Mouse (Mus musculus): ENCODE data around the gene Elf1. TPM values are rescaled to one million over a fixed set of nuclear protein-coding genes. Genes with fewer than 3 reads are reported as not detected.
A peak's percentile ranks its signal among the peaks of the same experiment; 100 is the strongest.

Gene Elf1
- polyA plus RNA-seq, 1 experiment, result 22.5 TPM

DNA sequence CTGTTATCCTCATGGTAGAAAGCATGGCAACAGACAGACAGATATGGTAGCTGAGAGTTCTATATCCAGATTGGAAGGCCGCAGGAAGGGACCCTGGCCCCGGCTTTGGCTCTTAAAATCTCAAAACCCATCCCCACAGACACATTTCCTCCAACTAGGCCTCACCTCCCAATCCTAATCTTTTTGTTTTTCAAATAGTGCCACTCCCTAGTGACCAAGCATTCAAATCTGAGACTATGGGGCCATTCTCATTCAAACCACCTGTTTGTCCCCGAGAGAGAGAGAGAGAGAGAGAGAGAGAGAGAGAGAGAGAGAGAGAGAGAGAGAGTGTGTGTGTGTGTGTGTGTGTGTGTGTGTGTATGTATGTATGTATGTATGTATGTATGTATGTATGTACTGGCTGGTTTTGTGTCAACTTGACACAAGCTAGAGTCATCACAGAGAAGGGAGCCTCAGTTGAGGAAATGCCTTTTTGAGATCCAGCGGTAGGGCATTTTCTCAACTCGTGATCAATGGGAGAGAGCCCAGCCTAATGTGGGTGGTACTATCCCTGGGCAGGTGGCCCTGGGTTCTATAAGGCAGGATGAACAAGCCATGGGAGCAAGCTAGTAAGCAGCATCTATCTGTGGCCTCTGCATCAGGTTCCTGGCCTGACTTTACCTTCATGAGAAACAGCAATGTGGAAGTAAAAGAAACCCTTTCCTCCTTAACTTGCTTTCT lies 102.7 kb downstream of the Elf1 start:
- TF ChIP-seq CTCF (IDR thresholded peaks at IDR 0.05; ENCODE audit: extremely low read depth, insufficient read depth, insufficient read length, insufficient replicate concordance) (no peak), POLR2A (IDR thresholded peaks at IDR 0.05; ENCODE audit: low read depth, low read length) (no peak)
- no peaks in the 10 kb centered on the region for H3K27me3 ChIP-seq (ENCODE audit: control insufficient read depth, insufficient read depth, low read length)
- H3K36me3 ChIP-seq (ENCODE audit: control insufficient read depth, insufficient read depth, low read length), result peaks cover 16% of the 10 kb centered on the region
- H3K4me1 ChIP-seq (ENCODE audit: control insufficient read depth, insufficient read depth, insufficient read length), result peaks cover 2% of the 10 kb centered on the region; the same call in 1 of the 2 replicates
- DNase-seq (ENCODE audit: low read depth in 1 of 2, low spot score in 2 of 2), result no peak
- WGBS, result 90% methylated on average over 5 of the region's 5 CpGs
- H3K27ac ChIP-seq (ENCODE audit: insufficient read depth, low read length), result no peak overlapping the region
- H3K4me3 ChIP-seq (ENCODE audit: extremely low read depth, insufficient read depth, insufficient read length), result no peak overlapping the region

DNA sequence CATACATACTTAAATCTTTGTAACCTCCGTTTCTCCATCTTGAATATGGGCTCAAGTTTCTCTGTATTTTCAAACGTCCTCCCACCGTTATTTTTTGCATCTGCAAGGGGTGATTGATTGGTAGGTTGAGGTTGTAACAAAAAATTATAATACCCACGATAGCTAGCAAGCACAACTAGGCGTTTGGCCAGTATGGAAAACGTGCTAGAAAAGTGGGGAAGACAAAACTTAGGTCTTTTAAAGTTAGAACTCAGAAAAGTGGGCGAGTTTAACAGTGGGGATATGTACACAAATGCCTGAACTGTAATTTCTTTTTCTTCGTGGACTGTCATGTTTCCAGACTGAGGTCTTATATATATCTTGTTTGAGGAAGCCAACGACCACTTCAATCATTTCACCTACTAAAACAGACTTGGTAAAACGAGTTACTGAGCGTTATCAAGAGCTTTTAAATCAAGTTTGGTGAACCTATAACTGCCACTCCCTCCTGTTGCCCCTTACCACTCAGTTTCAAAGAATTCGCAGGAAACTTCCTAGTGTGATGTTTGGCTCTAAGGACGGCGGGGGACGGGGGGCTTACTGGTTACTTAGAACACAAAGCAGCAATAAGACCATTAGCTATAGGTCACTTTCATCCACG lies 105.6 kb downstream of the Elf1 start:
- no peak for DNase-seq (ENCODE audit: low read depth in 1 of 2, low spot score in 2 of 2)
- Histone ChIP-seq H3K36me3 (ENCODE audit: control insufficient read depth, insufficient read depth, low read length) (peaks cover 6% of the 10 kb centered on the region), H3K4me1 (ENCODE audit: control insufficient read depth, insufficient read depth, insufficient read length) (peaks cover 2% of the 10 kb centered on the region), H3K27ac (ENCODE audit: insufficient read depth, low read length) (peak overlapping the region; percentile 98), H3K4me3 (ENCODE audit: extremely low read depth, insufficient read depth, insufficient read length) (peak overlapping the region; percentile 93), H3K27me3 (ENCODE audit: control insufficient read depth, insufficient read depth, low read length) (no peaks in the 10 kb centered on the region)
- WGBS, result 28% methylated on average over 16 of the region's 16 CpGs
- no peak for TF ChIP-seq POLR2A (IDR thresholded peaks at IDR 0.05; ENCODE audit: low read depth, low read length)
- no peak for TF ChIP-seq CTCF (IDR thresholded peaks at IDR 0.05; ENCODE audit: extremely low read depth, insufficient read depth, insufficient read length, insufficient replicate concordance)

DNA sequence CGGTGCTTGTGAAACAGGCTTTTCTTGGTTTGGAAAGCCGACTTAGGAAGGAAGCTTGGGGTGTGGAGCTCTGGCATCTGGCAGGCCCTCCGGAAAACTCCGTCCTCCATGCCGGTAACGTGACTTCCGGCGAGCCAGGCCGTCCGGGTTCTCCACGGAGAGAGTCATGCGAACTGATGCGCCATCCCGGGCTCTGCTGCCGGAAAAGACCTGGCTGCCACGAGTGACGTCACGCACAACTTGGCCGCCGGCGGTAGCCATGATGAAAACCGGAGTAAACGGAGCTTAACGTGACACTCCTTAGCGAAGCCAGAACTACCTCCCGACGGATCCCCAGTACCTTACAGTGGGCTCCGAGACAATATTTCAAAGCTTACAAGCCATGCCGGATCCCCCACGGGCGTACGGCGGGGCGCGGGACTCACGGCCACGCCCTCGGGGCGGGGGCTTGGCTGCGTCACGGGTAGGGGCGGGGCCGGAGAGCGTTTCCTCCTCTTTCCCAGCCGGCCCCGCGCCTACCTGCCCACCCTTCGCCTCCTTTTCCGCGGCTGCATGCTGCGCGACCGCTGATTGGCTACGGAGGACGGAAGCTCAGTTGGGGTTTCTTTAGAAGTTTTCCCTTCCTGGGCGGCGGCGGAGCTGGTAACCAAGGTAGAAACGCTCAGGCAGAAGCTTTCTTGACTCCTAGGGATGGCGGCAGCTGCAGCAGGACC lies 106.3 kb downstream of the Elf1 start, which contains the start of gene Sugt1:
Gene Sugt1, plus strand, starts transcription at position 553 of the 713 bp plus-strand sequence.
- H3K27ac ChIP-seq (ENCODE audit: insufficient read depth, low read length), result peak within 1 kb of the TSS; percentile 98
- peaks cover 6% of the 10 kb centered on the region for H3K36me3 ChIP-seq (ENCODE audit: control insufficient read depth, insufficient read depth, low read length)
- DNase-seq (ENCODE audit: low read depth in 1 of 2, low spot score in 2 of 2), result peak; percentile 91 to 96
- peaks cover 2% of the 10 kb centered on the region for H3K4me1 ChIP-seq (ENCODE audit: control insufficient read depth, insufficient read depth, insufficient read length)
- WGBS, result under 1% methylated on average over 60 of the region's 60 CpGs
- no peaks in the 10 kb centered on the region for H3K27me3 ChIP-seq (ENCODE audit: control insufficient read depth, insufficient read depth, low read length)
- peak within 1 kb of the TSS; percentile 93 for H3K4me3 ChIP-seq (ENCODE audit: extremely low read depth, insufficient read depth, insufficient read length)
- TF ChIP-seq CTCF (IDR thresholded peaks at IDR 0.05; ENCODE audit: extremely low read depth, insufficient read depth, insufficient read length, insufficient replicate concordance) (no peak), POLR2A (IDR thresholded peaks at IDR 0.05; ENCODE audit: low read depth, low read length) (no peak; the same call in 1 of the 2 replicates)

DNA sequence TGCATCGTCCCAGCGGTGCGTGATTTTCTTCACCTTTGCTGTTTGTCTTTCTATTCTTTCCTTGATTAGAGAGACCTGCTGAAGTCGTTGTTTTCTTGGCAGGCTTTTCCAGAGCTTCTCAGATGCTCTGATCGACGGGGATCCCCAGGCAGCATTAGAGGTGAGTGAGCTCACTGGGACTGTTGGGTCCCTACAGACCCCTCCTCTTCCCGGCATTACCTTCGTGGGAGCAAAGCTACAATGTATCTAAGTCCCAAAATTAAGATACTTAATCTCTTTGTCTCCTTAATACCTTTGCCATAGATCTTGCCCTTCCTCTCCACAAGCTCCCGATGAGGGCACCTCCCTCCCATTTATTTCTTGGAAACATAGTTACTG lies 106.8 kb downstream of the Elf1 start:
- Histone ChIP-seq H3K4me1 (ENCODE audit: control insufficient read depth, insufficient read depth, insufficient read length) (peaks cover 2% of the 10 kb centered on the region), H3K36me3 (ENCODE audit: control insufficient read depth, insufficient read depth, low read length) (peaks cover 1% of the 10 kb centered on the region), H3K4me3 (ENCODE audit: extremely low read depth, insufficient read depth, insufficient read length) (peak overlapping the region; percentile 93), H3K27me3 (ENCODE audit: control insufficient read depth, insufficient read depth, low read length) (no peaks in the 10 kb centered on the region), H3K27ac (ENCODE audit: insufficient read depth, low read length) (peak overlapping the region; percentile 69)
- TF ChIP-seq POLR2A (IDR thresholded peaks at IDR 0.05; ENCODE audit: low read depth, low read length), result no peak
- no peak for TF ChIP-seq CTCF (IDR thresholded peaks at IDR 0.05; ENCODE audit: extremely low read depth, insufficient read depth, insufficient read length, insufficient replicate concordance)
- WGBS, result 1% methylated on average over 9 of the region's 9 CpGs
- DNase-seq (ENCODE audit: low read depth in 1 of 2, low spot score in 2 of 2), result no peak

DNA sequence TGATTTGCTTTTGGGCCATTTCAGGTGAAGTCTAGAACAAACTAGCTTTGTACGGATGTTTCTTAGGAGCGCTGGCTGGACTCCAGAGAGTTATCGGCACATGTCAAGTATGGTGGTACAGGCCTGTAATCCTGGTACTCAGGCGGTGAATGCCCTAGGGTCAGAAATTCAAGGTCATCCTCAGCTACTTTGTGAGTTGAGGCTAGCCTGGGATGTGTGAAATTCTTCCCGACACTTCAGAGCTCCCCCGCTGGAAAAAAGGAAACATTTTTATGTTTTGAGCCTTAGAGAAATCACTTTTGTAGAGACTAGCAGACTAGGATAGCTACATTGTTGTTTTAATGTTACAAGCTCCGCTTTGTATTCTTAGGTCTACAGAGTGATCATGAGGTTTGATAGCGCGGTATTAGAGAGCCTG lies 107.5 kb downstream of the Elf1 start:
- Histone ChIP-seq H3K27ac (ENCODE audit: insufficient read depth, low read length) (no peak overlapping the region), H3K4me1 (ENCODE audit: control insufficient read depth, insufficient read depth, insufficient read length) (peaks cover 2% of the 10 kb centered on the region), H3K27me3 (ENCODE audit: control insufficient read depth, insufficient read depth, low read length) (no peaks in the 10 kb centered on the region), H3K36me3 (ENCODE audit: control insufficient read depth, insufficient read depth, low read length) (no peaks in the 10 kb centered on the region; the same call in 1 of the 2 replicates), H3K4me3 (ENCODE audit: extremely low read depth, insufficient read depth, insufficient read length) (no peak overlapping the region)
- no peak for TF ChIP-seq CTCF (IDR thresholded peaks at IDR 0.05; ENCODE audit: extremely low read depth, insufficient read depth, insufficient read length, insufficient replicate concordance)
- no peak for TF ChIP-seq POLR2A (IDR thresholded peaks at IDR 0.05; ENCODE audit: low read depth, low read length)
- 92% methylated on average over 9 of the region's 9 CpGs for WGBS
- DNase-seq (ENCODE audit: low read depth in 1 of 2, low spot score in 2 of 2), result no peak

DNA sequence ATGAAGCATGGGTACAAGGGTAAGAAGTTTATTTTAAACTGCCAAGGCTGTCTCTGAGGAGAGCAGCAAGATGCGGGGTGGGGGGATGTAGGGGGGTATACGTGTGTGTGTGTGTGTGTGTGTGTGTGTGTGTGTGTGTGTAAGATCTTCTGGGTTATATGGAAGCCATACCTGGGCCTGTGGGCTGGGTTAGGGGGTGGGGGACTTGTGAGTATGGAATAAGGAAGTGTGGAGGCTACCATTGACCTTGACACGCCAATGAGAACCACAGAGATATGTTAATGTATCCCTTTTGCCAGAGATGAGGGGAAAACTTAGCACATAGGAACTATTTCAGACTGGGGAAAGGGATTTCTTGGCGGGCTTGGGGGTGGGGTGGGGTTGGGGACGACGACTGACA lies 108.4 kb downstream of the Elf1 start:
- DNase-seq (ENCODE audit: low read depth in 1 of 2, low spot score in 2 of 2), result no peak
- Histone ChIP-seq H3K4me3 (ENCODE audit: extremely low read depth, insufficient read depth, insufficient read length) (no peak overlapping the region), H3K27ac (ENCODE audit: insufficient read depth, low read length) (no peak overlapping the region), H3K36me3 (ENCODE audit: control insufficient read depth, insufficient read depth, low read length) (no peaks in the 10 kb centered on the region), H3K27me3 (ENCODE audit: control insufficient read depth, insufficient read depth, low read length) (no peaks in the 10 kb centered on the region), H3K4me1 (ENCODE audit: control insufficient read depth, insufficient read depth, insufficient read length) (peaks cover 2% of the 10 kb centered on the region)
- 87% methylated on average over 6 of the region's 6 CpGs for WGBS
- no peak for TF ChIP-seq POLR2A (IDR thresholded peaks at IDR 0.05; ENCODE audit: low read depth, low read length)
- TF ChIP-seq CTCF (IDR thresholded peaks at IDR 0.05; ENCODE audit: extremely low read depth, insufficient read depth, insufficient read length, insufficient replicate concordance), result no peak
